Mouse (Mus musculus): ENCODE data around the gene Dnah10.
"Not testable (repeated sequence)": the region's sequence is repeated elsewhere in the genome, so short reads cannot be mapped to it uniquely, and the experiment has no call there.

The Dnah10 gene

DNA sequence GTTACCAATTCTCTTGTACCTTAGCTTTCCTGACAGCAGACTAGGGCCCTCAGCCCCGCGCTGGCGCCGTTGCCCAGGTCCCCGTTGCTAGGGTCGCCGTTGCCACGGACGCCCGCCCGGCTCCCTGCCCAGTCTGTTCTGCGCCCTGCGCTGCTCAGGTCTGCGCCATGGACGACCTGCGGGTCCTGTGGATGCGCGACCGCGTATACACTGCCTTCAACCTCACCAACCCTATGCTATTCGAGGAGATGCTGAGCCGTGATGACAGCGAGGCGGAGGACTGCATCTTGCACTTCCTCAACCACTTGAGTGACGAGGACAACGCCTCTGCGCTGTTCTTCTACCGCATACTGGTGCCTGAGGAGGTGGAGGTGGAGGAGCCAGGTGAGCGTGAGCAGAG is at the start of gene Dnah10:
TSS of gene Dnah10 (plus strand) at position 89 of the 400 bp plus-strand sequence.
- no peak for DNase-seq (ENCODE audit: low spot score in 2 of 2)

DNA sequence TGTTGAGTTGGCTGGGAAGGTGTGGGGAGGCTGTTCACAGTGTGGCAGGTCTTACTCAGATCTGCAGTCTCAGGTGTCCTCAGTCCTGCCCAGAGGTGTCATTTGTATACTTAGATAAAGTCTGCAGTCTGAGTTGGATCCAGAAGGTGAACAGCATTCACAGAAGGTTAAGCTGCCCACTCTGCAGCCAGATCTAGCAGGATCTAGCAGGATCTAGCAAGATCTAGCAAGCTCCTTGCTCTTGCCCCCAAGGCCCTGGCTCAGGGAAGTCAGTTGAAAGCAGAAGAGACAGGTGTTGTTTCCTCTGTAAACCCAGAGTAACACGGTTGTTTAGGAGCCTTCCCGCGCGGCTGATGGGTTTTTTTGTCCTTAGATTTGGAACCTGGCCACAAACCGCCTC is 11.1 kb upstream of the Dnah10 start:
- DNase-seq (ENCODE audit: low spot score in 2 of 2): no peak

DNA sequence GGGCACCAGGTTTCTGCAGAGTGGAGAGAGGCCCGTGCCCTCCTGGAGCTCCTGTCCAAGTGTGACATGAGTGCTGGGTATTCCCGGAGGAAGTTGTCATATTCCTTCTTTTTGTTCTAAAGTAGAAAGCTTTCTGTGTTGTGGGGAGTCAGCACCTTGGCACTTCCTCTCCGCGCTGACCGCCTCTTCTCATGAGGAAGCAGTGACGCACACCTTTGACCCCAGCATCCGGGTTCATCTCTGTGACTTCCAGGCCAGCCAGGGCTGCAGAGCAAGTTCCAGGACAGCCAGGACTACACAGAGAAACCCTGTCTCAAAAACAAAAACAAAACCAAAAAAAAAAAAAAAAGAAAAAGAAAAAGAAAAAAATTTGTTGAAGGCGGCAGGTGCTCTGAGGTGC is 9.8 kb upstream of the Dnah10 start:
- DNase-seq (ENCODE audit: low spot score in 2 of 2): no peak

DNA sequence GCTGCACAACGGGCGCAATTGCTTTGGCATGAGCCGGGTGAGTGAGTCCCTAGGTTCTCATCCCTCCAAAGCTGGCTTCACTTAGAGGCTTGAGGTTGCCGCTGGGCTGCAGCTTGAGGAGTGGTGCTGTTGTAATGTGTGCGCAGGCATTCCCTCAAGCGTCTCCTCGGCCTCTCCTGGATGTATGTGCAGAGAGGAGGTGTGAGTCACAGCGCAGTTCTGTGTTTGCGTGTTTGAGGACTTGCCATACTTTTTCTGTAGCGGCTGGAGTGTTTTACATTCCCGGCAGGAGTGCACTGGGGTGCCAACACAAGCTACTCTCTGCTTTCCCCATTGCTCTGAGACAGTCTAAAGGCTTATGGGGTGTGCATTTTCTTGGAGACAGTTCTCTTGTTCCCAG is 6.9 kb upstream of the Dnah10 start:
- no peak for DNase-seq (ENCODE audit: low spot score in 2 of 2)

DNA sequence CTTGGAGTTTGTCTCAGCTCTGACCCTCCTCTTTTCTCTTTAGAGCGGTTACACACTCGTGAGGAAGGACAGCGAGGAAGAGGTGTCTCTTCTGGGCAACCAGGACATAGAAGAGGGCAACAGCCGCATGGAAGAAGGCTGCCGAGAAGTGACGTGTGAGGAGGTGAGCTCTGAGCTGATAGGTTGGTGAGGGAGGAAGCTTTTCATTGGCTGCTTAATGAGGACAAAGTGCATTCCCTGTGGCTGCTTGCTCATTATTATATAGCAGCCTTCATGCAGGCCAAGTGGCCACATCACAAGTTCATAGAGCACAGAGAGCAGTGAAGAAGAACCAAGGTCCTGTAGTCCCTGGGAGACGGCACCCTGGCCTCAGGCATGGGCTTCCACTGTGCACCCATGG is 6.5 kb upstream of the Dnah10 start:
- no peak for DNase-seq (ENCODE audit: low spot score in 2 of 2)

DNA sequence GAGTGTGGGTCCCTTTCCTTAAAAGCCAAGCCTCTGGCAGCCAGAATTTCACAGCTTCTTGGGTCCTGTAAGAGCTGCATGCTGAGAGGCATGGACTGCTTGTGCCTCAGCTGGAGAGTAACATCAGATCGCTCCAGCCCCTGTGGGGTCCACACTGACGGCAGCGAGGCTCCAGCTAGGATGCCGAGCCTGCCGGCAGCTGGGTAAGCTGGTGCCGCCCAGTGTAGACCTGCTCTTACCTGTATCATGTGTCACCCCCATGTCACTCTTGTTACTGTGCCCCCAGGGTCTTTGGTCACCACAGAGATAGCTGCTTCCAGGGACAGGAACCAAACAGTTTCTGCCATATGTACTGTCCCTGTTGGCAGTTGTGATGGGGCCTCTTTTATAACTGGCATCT is 1.8 kb upstream of the Dnah10 start:
- DNase-seq (ENCODE audit: low spot score in 2 of 2): no peak

DNA sequence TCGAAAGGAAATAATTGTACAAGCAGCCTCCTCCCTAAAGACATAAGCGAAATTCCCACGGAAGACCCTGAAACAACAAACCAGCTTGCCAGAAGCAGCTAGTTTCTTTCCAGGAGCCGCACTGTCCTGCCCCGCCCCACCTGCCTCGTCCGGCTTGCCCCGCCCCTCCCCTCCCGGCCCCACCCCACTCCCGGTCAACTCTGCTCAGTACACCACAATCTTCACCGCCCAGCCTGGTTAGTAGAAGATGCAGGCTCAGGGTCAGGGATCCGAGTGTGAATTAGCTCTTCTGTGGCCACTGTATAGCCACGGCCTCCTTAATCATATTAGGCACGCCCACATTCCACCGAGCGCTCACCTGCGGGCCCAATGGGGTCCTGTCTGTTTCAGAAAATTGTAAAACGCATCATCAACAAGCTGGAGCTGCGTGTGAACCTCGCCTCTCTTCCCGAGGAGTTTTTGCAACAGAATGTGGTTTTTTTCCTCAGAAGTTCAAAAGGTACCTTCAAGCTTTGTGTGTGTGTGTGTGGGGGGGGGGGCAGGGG is 4.8 kb downstream of the Dnah10 start:
- DNase-seq (ENCODE audit: low spot score in 2 of 2): no peak

DNA sequence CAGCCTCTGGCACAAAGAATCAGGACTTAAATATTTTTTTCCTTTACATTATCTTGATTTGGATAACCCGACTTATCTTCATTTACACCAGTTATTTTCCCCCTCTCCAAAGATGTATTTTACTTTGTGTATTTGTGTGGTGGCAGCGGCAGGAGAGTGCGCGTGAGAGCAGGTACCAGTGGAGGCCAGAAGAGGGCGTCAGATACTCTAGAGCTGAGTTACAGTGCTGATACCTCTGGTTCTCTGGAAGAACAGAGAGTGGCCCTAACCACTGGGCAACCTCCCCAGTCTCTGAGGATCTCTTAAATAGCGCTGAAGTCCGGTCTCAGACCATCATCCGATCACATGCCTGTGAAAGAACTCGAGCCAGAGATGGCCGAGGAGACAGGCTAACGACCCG is 9.1 kb downstream of the Dnah10 start:
- no peak for DNase-seq (ENCODE audit: low spot score in 2 of 2)

DNA sequence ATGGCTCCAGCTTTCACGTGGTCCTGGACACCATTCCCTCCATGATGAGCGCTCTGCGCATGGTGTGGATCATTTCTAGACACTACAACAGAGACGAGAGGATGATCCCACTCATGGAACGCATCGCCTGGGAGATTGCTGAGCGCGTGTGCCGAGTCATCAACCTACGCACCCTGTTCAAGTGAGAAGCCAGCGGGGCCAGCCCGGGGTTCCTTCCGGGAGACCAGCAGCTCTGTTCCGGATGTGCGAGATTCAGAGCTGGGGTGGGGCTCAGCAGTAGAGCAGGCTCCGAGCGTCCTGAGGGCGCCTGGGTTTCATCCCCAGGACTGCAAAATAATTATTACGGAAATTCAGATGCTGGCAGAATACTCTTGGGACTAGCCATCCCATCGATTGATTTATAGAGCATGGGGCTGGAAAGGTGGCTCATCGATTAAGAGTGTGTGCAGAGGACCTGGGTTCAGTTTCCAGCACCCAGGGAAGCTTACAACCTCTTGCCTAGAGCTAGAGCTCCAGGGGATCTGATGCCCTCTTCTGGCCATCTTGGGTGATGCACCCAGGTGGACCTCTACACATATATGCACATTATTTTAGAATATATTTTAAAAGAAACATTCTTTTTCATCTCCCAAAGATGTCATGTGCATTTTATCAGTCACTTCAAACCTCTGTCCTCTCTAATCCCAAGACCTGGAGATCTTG is 17.2 kb downstream of the Dnah10 start:
- DNase-seq (ENCODE audit: low spot score in 2 of 2): no peak

DNA sequence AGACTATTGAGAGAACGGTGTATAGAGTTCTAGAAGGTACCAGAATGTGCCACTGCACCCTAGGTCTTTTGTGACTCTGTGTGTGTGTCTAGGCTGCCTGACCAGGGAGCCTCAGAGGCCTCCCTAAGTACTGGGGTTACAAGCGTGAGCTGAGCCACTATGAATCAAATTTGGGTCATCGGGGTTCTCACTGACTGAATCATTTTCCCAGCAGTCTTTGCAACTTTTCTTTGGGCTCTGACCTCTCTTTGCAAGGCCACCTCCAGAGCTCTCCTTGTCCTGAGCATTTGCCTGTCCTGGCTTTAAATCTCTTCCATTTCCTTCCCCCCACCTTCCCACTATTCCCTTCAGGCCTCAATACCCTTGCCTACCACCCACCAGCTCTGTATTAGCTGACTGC is 19.0 kb downstream of the Dnah10 start:
- DNase-seq (ENCODE audit: low spot score in 2 of 2): no peak

DNA sequence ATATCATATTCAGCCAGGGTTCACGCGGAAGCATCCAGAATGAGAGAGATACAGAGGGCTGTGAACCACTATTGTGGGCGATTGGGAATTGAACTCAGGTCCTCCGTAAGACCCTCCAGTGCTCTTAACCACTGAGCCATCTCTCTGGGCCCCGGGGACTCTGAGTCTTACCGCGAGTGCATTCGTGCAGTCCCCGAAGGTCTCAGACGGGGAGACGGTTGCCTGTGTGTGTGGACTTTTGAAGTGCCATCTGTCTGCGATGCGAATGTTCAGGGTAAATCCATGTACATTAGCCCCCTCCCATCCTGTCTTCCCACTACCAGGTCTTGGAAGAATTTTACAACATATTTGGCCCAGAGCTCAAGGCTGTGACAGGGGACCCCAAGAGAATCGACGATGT is 21.3 kb downstream of the Dnah10 start:
- no peak for DNase-seq (ENCODE audit: low spot score in 2 of 2)

DNA sequence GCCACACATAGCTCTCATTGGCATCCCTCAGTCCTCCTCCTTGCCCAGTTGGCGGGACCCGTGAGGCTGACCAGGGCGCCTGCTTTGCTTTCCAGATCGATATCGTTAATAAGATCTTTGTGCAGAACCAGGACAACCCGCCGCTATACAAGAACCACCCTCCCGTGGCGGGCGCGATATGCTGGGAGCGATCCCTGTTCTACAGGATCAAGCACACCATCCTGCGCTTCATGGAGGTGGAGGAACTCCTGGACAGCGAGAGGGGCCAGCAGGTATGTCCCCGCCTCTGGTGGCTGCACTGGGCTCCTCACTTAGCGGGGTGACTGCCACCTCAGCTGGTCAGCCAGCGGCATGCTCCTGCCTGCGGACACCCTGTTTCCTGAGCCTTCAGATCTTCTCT is 23.4 kb downstream of the Dnah10 start:
- DNase-seq (ENCODE audit: low spot score in 2 of 2): no peak

DNA sequence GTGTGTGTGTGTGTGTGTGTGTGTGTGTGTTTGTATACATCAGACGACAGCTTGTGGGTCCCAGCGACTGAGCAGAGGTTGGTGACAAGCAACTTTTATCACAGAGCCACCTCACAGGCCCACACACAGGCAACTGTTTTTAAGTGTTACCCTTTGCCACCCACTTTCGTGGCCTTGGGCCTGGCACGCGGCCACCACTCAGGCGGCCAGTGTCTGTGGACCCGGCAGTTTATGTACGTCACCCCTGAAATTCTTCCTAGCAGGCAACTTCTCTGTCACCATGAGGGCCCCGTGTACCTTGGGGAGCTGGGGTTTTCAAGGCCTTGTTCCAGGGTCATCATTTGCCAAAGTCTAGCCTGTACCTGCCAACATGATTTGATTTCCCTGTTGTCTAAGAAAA is 26.8 kb downstream of the Dnah10 start:
- DNase-seq (ENCODE audit: low spot score in 2 of 2): no peak

DNA sequence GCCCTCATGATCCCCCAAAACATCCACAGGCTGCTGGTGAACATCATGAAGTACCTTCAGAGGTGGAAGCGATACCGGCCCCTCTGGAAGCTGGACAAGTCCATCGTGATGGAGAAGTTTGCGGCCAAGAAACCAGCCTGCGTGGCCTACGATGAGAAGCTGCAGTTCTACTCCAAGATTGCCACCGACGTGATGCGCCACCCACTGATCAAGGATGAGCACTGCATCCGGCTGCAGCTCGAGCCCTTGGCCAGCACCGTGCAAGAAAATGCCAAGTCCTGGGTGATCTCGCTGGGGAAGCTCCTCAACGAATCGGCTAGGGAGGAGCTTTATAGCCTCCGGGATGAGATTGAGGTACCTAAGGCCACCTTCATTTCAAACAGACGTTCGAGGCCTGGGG is 36.1 kb downstream of the Dnah10 start:
- no peak for DNase-seq (ENCODE audit: low spot score in 2 of 2)

DNA sequence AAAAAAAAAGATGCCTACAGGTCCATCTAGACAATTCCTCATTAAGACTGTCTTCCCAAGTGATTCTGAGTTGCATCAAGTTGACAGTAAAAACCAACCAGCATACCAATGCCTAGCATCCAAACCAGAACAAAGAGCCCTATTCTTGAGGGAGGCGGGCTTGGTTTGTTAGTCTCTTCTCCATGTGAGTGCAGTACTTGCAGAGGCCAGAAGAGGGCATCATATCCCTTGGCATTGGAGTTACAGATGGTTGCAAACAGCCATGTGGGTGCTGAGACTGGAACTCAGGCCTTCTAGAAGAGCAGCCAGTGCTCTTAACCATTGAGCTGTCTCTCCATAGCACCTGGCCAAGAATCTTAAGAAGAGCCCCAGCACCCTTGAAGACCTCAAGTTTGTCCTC is 36.9 kb downstream of the Dnah10 start:
- DNase-seq (ENCODE audit: low spot score in 2 of 2): no peak

DNA sequence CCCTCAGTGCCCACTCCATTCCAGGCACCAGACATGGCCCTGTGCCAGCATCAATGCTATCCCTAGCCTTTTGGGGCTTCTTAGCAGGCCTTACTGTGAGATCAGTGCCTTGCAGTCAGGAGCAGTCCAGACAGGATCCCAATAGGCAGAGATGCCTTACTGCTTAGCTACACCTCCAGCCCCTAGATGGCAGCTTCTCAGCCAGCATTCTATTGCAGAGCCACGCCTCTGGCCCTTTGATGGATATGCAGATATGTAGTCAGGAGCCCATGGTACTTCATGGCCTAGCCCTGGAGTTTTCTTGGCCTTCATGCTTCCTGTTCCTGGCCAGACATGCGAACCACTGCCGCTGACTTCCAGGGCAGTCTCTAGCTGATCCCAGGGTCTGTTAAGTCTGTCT is 49.7 kb downstream of the Dnah10 start:
- no peak for DNase-seq (ENCODE audit: low spot score in 2 of 2)

DNA sequence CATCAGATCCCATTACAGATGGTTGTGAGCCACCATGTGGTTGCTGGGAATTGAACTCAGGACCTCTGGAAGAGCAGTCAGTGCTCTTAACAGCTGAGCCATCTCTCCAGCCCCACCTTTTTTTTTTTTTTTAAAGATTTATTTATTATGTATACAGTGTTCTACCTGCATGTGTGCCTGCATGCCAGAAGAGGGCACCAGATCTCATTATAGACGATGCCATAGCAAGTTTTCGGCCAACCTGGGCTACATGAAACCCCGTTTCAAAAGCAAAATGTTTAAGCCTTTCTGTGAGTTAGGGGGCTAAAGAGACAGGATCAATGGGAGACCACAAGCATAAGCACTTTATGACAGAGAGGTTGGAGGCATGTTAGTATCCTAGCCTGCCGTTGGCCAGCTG is 51.4 kb downstream of the Dnah10 start:
- DNase-seq (ENCODE audit: low spot score in 2 of 2): not testable (repeated sequence)

DNA sequence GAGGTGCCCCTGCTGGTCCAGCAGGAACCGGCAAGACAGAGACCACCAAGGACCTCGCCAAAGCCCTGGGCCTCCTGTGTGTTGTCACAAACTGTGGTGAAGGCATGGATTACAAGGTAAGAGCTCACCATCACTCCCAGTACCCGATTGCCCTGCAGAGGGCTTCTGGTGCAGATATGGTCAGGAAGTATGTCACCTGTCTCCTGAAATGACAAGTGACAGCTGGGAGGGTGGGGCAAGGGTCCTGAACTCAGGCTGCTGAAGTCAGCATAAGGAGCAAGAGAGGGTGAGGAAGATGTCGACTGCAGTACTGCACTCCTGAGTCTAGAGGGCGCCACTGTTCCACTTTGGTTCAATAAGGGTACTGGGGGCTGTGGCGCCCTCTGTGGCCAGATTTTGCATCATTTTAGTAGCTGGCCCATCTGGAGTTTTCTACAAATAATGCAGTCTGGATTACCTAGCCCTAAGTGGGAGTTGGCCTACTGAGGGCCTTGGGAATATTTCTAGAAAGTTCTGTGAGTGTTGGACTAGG is 52.4 kb downstream of the Dnah10 start:
- peak in 1 of 2 experiments; percentile 31 for DNase-seq (ENCODE audit: low spot score in 2 of 2)

DNA sequence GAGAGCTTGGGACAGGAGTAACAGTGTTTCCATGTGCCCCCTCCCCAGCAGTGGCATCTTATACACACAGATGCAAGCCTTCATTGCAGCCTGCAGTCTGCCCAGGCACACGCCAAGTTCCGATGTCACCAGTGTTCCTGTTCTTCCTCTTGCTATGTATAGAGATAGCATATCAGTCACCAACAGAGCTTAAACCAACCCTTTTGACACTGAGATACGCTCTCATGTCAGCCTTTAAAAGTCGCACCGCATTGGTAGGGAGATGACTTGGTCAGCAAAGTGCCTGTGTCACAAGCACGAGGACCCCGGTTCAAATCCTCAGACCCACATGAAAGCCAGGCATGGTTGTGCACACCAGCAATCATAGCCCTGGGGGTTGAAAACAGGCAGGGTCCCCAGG is 55.0 kb downstream of the Dnah10 start:
- DNase-seq (ENCODE audit: low spot score in 2 of 2): no peak

DNA sequence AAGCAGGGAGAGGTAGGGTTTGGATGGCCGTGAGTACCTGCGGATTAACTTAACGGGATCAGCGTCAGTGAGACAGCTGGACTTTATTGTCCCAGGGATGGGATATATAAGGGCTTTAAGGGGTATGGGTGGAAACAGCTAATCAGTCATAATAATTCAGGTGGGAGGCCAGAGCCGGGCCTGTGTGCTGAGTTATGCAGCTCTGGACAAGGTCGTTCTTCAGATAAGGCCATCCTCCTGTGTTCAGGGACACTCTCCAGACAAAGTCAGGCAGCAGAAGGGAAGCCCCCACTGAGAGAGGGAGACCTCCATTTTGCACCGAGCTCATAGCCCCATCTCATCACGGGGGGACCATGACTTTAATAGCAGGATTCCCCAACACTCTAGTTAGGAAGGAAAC is 56.8 kb downstream of the Dnah10 start:
- DNase-seq (ENCODE audit: low spot score in 2 of 2): no peak

DNA sequence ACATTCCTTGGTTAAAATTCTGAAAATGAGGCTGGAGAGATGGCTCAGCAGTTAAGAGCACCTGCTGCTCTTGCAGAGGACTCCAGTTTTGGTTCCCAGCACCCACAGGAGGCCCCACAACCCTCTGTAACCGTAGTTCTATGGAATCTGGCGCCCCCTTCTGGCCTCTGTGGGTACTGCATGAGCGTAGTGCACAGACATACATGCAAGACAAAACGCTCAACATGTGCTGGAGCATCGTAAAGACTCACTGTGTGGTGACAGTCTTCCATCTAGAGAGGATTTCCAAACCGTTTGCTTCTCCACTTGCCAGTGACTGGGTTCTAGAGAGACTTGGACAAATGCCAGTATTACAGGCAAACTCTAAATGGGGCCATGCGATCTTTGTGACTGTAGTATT is 60.8 kb downstream of the Dnah10 start:
- DNase-seq (ENCODE audit: low spot score in 2 of 2): no peak

DNA sequence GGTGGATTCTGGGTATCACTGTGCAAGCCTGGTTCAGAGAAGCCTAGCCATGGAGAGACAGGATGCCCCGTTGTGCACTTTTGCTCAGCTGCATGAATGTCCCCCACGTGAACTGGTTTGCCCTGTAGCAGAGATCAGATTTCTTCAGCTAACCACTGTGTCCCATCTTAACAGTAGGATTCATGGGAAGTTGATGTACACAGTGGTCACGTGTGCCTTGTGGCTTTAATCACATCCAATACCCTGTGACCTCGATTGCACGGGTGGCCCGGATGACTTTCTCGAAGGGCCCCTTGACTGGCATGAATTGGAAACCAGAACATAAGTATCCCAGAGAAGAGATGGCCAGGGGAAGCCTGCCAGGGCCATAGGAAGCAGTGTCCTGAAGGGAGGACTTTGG is 67.2 kb downstream of the Dnah10 start:
- no peak for DNase-seq (ENCODE audit: low spot score in 2 of 2)

DNA sequence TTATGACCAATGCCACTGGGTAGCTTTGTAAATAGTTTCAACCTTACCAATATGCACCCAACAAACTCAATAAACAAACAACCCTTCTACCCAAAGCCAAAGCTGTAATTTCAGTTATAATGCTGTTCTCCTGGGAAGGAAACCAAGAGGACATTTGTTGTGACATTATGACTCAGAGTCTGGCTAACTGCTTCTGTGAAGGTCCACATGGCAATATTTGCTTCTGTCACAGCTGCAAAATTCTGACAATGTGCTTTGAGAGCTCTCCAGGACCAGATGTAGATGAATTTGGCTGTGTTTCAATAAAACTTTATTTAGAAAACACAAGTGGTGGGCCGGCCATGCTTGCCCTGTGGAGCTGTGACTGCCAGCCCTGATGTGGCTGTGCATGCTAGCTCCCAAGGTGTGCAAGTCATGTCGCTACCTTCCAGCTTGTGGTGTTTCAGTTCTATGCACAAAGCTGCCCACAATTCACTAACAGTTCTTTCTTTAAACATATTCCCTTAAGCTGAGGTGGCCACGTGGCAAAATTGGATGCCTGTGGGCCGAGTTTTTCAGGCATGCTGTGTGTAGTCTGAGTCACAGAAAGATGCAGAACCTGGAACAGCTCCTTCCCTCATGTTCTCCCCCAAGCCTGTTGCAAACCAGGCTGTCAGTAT is 85.0 kb downstream of the Dnah10 start:
- DNase-seq (ENCODE audit: low spot score in 2 of 2): no peak
